Mouse (Mus musculus): ENCODE measurements around the gene Cmpk1. TPM values are rescaled to one million over a fixed set of nuclear protein-coding genes. Genes with fewer than 3 reads are reported as not detected.
A peak's percentile ranks its signal among the peaks of the same experiment; 100 is the strongest.
"Not testable (repeated sequence)": the region's sequence is repeated elsewhere in the genome, so short reads cannot be mapped to it uniquely, and the experiment has no call there.

Cmpk1 gene
- 38.7 and 44.9 TPM in 2 replicates for polyA plus RNA-seq (2012; rRNA removed)

DNA sequence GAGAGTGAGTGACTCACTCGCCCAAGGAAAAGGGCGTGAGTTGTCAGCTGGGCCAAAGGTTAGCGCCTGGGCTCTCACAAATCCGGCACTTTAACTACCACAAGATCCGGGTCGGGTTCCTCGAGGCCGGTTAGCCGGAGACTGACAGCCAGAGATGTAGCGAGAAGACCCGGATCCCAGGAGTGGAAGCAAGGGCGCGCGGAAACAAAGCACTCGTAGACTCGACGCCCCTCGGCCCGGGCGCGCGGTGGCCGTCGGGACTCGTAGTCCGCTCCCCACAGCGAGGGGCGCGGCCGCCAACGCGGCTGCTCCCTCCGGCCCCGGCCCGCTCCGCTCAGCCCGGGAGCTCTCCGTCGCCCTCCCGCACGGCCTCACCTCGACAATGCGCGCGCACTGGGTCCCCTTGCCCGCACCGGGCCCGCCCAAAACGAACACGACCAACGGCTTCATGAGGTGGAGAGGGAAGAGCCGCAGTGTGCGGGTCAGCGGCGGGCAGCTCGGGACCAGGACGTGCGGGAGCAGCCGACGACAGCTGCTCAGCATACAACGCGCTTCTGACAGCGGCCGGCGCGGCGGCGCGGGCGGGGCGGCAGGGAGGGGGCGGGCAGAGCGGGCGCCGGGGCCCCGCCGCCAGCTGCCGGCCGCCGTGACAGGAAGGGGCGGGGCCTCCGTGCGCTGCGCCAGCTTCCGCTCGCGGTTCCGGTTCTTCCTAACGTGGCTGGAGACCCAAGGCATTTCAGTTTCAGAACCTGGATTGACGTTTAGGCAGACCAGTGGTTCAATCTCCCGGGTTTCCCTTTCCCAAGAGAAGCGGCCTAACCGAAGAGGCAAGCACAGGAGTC lies at the start of gene Cmpk1:
Gene Cmpk1 (minus strand): TSS at position 651 of the 842 bp plus-strand sequence.
- DNase-seq (ENCODE audit: low spot score): peak; percentile 71

GRCm38 (mm10) chr4:115035043-115035442 lies 48.0 kb upstream of the Cmpk1 start:
- DNase-seq (ENCODE audit: low spot score): no peak

DNA sequence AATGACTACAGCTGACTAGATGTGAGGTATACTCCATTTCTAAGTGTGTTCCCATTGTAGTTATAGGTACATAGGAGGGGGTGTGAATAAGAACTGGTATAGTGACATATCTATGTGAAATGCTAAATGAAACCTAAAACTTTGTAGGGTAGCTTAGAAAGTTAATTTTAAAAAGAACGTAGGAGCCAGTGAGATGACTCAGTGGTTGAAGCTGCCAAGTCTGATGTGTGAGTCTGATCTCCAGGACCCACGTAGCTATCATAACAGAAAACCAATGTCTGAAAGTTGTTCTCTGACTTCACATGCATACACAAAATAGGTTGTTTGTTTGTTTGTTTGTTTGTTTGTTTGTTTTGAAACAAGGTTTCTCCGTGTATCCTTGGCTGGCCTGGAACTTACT lies 33.0 kb upstream of the Cmpk1 start:
- DNase-seq (ENCODE audit: low spot score): no peak

DNA sequence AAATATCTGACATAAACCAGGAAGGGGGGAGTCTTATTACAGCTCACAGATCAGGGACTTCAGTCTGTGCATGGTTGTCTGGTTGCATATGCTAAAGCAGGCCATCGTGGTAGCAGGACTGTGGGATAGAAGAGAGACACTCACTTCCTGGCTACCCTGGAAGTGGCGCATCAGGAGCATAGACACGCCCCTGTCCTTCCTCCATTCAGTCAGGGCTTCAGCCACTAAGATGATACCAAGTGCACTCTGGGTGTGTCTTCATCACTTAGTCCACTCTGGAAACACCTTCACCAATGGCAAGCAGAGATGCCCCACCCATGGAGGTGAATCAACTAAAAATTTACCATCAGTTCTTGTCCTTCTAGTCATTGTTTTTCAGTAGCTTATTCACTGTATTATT lies 27.2 kb upstream of the Cmpk1 start:
- DNase-seq (ENCODE audit: low spot score): no peak

GRCm38 (mm10) chr4:115000429-115000795 lies 13.4 kb upstream of the Cmpk1 start:
- DNase-seq (ENCODE audit: low spot score): no peak

DNA sequence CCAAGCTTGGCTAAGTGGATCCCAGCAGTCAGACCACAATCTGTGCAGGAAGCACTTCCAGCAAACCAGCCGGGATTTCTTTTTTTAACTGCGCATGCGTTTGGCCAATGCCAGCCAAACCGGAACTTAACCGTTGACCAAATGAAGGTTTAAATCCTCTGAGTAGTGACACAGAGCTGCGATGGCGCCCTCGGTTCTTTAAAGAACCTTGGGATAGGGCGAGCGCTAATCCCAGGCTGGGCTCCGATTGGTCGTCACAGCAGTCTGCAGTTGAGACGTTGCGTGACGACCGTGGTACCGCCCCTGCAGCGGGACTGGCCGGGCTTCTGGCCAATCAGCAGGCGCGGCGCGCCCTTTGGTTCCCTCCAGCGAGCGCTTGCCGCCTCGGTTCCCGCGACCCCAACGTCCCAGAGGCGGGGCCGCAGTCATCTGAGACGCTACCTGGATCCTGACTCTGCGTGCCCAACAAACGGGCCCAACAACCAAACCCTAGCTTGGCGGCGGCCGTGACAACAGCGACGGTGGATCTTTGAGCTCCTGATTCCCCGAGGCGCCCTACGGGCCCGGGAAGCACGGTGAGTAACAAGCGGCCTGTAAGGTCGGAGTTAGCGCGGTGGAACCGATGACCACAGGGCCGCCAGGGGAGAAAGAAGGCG lies 12.9 kb upstream of the Cmpk1 start, which contains the start of gene Stil:
Gene Stil (plus strand): TSS at position 387 of the 656 bp plus-strand sequence.
- peak; percentile 85 for DNase-seq (ENCODE audit: low spot score)

GRCm38 (mm10) chr4:114999445-114999772 lies 12.4 kb upstream of the Cmpk1 start:
- DNase-seq (ENCODE audit: low spot score): no peak

GRCm38 (mm10) chr4:114997051-114997450 lies 10.0 kb upstream of the Cmpk1 start:
- no peak for DNase-seq (ENCODE audit: low spot score)

DNA sequence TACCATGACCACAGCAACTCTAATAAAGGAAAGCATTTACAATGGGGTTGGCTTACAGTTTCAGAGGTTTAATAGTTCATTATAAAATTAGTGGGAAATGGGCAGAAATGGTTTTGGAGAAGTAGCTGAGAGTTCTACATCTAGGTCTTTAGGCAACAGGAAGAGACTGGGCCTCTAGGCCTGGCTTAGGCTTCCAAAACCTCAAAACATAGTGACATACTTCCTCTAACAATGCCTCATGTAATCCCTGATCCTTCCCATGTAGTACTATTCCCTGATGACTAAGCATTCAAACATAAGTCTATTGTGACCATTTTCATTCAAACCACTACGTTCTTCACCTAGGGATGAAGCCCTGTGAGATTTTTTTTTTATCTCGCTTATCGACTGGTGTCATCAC lies 7.2 kb upstream of the Cmpk1 start:
- no peak for DNase-seq (ENCODE audit: low spot score)

- DNase-seq (ENCODE audit: low spot score): no peak
Observed at GRCm38 (mm10) chr4:114986211-114986590, 840 bp downstream of the Cmpk1 start.

DNA sequence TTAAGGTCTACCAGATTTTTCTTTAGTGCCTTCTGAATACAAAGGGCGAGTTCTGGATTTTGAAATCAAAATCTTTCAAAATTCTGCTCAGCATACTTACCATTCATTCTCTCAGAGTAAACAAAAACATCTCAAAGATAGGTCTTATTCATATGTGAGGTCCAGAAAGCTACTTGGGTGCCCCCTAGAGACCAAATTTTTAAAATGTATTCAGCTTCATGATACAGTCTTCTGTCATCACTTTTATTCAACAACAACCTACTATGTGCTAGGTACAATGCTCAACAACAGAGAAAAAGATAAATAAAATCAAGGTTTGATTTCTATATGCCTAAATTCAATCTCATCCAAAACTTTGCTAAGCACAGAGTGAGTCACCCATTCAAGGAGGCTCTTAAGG lies 4.0 kb downstream of the Cmpk1 start:
- DNase-seq (ENCODE audit: low spot score): no peak

- DNase-seq (ENCODE audit: low spot score): no peak
Observed at GRCm38 (mm10) chr4:114982619-114983018, 4.4 kb downstream of the Cmpk1 start.

GRCm38 (mm10) chr4:114973229-114973740 lies 13.8 kb downstream of the Cmpk1 start:
- no peak for DNase-seq (ENCODE audit: low spot score)

- no peak for DNase-seq (ENCODE audit: low spot score)
Observed at GRCm38 (mm10) chr4:114970736-114971135, 16.3 kb downstream of the Cmpk1 start.

GRCm38 (mm10) chr4:114960881-114961280 lies 26.2 kb downstream of the Cmpk1 start:
- DNase-seq (ENCODE audit: low spot score): not testable (repeated sequence)

DNA sequence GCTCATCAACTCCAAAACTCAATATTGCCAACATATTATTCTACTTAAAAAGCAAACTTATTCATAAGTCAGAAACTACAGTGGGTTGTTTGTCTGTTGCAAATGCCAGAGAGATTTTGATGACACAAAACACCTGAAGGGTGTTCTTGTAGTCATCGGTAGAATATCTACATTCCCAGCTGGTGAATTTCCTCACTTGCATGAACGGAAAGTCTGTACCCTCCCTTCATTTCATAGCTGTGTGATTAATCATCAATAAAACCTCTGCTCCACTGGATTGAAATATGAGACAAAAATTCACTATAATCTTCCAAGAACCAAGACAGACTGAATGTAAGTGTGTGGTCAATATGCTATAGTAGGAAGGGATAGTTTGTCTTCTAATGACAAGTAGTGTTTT lies 27.5 kb downstream of the Cmpk1 start:
- DNase-seq (ENCODE audit: low spot score): no peak

GRCm38 (mm10) chr4:114958786-114959185 lies 28.3 kb downstream of the Cmpk1 start:
- no peak for DNase-seq (ENCODE audit: low spot score)

- no peak for DNase-seq (ENCODE audit: low spot score)
Observed at GRCm38 (mm10) chr4:114958231-114958630, 28.8 kb downstream of the Cmpk1 start.

DNA sequence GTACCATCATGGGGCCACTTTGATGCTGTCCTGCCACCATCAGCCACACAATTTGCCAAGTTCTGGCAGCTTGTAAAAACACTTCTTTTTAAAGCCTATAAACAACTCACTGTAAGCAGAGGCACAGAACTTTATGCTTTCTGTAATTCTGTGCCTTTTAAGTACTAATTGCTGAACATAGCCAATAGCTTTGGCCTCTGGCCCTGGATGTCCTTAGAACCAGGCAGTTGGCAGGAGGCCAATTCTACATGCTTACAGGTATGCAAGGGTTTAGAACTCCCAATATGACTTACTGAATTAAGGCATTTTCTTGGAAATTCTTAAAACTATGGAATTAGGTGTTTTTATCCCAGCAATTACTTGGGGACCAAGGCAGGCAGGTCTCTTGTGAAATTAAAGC lies 29.6 kb downstream of the Cmpk1 start:
- DNase-seq (ENCODE audit: low spot score): no peak

DNA sequence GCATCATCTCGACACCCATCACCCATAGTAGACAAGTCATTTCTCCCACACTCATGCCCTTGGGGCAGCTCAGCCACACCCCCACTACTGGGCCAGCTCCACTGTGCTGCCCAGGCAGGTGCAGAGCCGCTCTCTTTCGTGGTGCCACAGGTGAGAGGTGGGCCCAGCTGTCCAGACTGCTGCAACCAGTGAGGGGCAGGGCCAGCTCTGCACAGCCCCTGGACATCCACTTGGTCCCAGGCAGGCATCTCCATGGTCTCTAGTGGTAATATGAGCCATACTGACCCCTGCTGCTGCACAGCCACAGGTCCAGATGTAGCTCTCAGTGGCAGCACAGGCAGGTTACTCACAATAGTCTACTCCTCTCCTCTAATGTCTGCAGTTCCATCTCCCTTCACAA lies 33.9 kb downstream of the Cmpk1 start:
- DNase-seq (ENCODE audit: low spot score): no peak

DNA sequence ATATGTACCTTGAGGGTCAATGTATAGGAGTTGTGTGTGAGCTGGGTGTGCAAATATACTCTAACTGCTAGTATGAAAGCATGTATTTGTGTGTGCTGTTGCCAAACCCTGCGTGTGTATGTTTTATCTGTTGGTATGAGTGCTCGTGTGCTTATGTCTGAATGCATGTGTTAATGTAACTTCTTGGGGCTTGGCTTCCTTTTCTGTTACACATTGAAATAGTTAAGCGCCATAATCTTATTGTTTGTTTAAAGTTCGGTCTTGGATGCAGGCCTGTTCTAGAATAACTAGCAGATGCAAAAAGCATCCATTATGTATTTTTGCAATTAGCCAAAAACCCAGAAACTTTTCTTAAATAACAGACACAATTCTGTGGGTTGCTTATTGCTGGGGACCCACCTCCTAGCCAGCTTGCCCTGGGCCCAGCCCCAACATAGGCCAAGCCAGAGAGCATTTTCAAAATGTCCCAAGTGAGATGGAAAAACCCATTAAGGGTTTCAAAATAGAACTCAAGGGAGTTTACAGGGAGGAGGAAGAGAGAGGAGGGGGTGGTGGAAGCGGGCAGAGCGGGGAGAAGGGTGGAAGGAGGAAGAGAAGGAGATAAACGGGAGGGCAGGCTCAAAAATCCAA lies 39.1 kb downstream of the Cmpk1 start:
- DNase-seq (ENCODE audit: low spot score): no peak

DNA sequence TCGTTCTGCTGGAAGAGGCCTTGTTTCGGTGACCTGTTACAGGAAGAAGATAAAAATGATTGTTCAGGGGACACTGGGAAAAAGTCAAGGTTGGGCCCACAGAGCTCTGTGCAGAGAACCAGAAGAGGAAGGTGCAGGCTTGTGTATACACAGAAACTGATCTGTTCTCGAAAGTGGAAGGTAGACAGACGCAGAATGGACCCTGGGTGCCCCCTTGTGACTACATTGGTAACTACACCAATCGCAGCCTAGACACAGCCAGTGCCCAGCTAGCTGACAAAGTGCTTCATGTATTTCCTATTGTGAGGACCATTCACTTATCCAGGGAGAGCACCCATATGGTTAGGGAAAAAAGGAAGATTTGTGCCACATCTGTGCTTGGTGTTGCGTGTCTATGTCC lies 39.6 kb downstream of the Cmpk1 start:
- DNase-seq (ENCODE audit: low spot score): peak; percentile 55

- no peak for DNase-seq (ENCODE audit: low spot score)
Observed at GRCm38 (mm10) chr4:114946416-114946815, 40.6 kb downstream of the Cmpk1 start.

Measured in urinary bladder, adult 2 months (tissue).